Mouse (Mus musculus): ENCODE results near the gene Mettl8.

DNA sequence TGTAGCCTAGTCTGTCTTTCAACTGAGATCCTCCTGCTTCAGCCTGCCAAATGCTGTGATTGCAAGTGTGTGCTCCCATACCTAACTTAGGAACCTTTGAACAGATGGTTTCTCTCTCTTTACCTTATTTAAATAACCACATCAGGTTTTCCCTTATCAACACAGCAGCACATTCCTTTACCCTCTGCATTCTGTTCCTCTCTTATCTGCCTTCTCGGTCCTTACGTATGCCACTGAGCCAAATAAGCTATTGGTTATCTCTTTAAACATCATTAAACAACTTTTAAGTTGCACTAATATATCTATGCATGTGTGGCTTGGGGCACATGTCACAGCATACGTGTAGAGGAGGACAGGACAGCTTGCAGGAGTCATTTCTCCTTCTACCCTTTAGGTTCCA, 18.4 kb upstream of the Mettl8 start:
- TF ChIP-seq USF1 (IDR thresholded peaks at IDR 0.05; ENCODE audit: low read depth, low read length), result no peak
- no peak for TF ChIP-seq RCOR1 (conservative IDR thresholded peaks at IDR 0.05; ENCODE audit: low read depth, low read length)
